Mouse (Mus musculus): ENCODE results near the gene Tbx2.

GRCm38 (mm10) chr11:85825823-85826222 is 6.5 kb upstream of the Tbx2 start:
- no peak for TF ChIP-seq POLR2A (IDR thresholded peaks at IDR 0.05; ENCODE audit: insufficient read depth, low read length)
- no peak for TF ChIP-seq CTCF (IDR thresholded peaks at IDR 0.05; ENCODE audit: low read depth, low read length)
